Mouse (Mus musculus) natural killer cell, adult 2 months (primary cell): ENCODE data around the gene Igsf21.

Experiments used
- DNase-seq, 2 experiments: peaks; one replicate each; pipeline ENCODE4 v3.0.0; 2022; ENCODE audit warnings: low spot score in 2 of 2

Igsf21 gene

DNA sequence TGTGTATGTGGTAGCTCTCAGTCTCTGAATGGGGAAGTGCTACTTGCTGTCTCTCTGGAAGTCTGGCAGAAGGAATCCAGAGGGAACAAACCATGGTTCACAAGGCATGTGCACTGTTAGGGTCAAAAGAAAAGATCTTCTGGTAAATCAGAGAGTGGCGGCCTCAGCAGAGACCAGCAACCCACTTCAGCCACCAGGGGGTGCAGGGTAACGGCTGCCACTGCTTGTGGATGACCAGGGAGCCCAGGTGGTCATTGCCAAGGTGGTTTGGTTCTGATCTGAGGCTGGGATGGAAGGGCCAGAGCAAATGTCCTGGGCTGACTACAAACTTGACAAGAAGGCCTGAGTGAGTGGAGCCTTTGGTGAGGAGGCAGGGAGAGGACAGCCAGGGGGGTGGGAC lies 150.3 kb downstream of the Igsf21 start:
- no peak for DNase-seq

GRCm38 (mm10) chr4:140094835-140095234 lies 151.7 kb downstream of the Igsf21 start:
- DNase-seq: no peak

GRCm38 (mm10) chr4:140092367-140092766 lies 154.2 kb downstream of the Igsf21 start:
- DNase-seq: no peak

DNA sequence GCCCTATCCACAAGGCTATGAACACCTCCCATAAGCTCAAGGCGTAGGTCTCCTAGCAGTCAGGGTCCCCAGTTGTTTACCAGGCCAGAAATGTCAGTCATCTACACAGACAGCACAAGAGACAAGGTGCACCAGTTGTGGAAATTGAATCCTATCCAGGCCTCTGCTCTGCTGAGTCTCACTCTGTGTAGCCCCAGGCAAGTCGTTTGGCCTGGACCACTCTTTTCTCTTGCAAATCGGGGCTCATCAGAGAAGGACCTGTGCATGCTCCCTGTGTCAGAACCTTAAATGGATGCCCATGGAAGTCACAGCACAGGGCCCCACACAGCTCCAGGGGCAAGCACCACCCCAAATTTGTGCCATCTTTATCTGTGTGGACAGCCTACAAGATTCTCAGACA lies 154.9 kb downstream of the Igsf21 start:
- no peak for DNase-seq

DNA sequence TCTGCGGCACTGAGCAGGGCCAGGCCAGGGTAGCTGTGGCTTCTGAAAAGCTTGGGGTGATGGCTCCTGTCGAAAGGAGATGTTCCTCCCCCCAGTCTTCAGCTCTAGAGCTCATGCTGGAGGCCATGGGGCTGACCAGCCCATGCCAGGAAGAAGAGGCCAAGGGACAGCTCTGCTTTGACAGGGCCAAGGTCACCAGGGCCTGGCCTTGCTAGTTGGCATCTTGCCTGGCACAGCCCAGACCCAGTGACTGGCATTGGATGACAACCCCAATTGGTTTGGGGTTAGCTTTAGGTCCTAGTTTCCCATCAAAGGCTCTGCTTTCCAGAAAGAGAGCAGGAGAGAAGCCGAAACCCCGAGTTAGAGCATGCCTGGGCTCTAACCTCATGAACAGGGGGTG lies 156.9 kb downstream of the Igsf21 start:
- DNase-seq: no peak

GRCm38 (mm10) chr4:140088711-140089440 lies 157.7 kb downstream of the Igsf21 start:
- no peak for DNase-seq

DNA sequence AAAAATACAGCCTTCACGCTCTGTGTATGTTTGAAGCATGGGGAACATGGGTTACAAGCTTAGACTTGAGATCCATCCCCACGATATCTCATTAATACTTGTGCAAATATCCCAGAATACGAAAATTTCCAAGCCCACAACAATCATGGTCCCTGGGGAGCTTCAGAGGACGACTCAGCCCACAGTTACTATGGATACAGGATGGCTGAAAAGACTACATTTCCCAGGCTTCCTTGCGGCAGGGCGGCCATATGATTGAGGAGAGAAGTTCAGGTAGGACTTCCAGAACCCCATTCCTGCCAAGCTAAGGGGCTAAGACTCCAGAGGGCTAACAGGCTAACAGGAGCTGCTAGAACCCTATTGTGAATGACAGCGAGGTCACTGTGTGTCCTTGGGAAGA lies 160.4 kb downstream of the Igsf21 start:
- DNase-seq: no peak

GRCm38 (mm10) chr4:140084521-140085011 lies 162.0 kb downstream of the Igsf21 start:
- no peak for DNase-seq

DNA sequence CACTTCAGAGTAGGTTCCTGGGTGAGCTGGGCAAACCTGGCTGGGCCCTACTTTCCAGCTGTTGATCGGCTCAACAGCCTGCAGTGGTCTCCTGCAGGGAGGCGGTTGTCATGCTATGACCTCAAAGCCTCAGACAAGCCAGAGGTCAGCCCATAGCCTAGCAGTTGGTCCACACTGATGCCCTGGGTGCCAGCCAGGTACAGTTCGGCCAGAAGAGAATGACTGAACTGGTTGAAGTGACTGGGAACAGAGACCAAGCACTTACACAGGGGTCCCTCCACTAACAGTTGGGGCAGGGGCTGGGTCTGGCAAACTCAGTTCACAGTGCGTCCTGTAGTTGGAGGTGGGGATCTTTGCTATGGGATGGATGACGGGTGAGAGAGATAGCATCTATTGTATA lies 162.5 kb downstream of the Igsf21 start:
- no peak for DNase-seq

DNA sequence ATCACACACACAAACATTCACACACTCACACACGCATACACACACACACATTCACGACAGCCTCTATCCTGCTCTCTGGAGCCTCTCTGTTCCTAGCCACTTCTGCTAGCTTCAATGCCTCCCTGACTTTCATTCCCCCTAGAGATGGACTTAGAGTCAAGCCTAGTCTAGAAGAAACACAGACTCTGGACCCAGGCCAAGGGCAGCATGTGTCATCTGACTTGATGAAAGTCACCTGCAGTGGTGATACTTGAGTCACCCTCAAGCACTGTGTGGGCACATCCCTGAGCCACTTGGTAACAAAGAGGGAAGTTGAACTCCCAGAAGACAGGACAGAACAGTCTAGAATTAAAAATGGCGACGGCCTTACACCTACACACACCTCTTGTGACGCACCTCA lies 168.2 kb downstream of the Igsf21 start:
- no peak for DNase-seq

DNA sequence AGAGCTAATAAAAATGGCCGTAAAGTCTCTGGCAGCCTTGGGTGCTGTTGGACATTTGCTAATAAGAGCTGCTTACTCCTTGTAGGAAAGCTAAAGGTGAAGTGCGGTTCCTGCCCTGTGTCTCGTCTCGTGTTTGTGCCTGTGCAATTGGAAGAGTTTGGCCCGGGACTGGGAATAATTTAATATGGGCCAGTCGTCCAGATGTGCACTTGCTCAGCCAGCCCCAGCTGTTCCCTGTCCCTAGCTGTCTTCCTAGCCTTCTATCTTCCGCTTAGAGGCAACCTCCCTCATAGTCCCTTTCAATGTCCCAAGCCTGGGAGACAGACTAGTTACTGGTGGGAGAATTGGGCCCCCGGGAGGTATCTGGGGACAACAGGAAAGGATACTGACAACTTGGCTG lies 169.0 kb downstream of the Igsf21 start:
- DNase-seq: no peak

DNA sequence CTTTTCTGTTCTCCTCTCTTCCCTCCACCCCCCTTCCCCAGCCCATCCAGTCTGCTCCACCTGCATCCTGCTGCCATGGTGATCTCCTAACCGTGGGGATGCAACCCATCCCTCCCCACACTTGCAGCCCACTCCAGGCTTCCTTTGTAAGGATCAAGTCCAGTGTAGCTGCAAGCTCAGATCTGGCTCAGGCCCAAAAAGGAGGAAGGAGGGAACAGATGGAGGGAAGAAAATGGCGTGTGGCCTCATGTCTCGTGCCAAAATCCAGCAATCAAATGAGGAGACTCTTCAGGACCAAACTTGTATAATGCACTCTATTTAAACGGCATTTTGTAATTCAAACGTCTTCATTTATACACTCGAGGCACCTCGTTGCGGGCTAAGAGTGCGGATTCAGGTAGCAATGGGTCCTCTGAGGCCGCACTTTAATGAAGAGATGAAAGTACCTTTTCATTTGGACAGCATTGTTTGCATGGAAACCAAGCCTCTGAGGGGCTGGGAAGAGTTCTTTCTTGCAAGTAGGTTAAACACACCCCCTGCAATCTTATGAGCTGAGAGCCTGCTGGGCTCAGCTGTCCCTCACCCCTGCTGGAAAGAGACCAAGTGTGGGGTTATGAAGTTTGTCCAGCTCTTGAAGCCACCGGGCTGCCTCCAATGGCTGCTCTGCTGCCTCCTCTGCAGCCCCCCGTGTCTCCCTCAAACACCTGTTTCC lies 169.6 kb downstream of the Igsf21 start:
- no peak for DNase-seq

- no peak for DNase-seq
These were observed 170.2 kb downstream of the Igsf21 start for GRCm38 (mm10) chr4:140076428-140076827.

DNA sequence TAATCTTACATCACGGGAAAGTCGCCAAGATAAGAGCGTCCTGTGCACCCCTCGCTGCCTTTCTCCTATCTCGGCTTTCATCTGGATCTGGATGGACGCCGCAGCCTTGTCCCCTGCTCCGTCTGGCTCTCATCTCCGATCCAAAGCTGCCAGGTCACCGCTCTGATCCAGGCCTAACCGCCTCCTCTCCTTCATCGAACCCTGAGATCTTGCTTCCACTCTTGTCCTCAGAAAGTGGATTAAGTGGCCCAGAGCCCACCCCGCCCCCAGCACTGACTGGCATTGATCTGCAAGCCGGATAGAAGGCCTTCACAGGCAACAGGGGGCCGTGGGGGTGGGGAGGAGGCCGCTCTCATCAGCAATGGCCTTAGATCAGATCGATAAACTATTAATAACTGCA lies 175.5 kb downstream of the Igsf21 start:
- DNase-seq: no peak

GRCm38 (mm10) chr4:140070331-140070652 lies 176.3 kb downstream of the Igsf21 start:
- no peak for DNase-seq

- DNase-seq: no peak
These were observed 176.8 kb downstream of the Igsf21 start for GRCm38 (mm10) chr4:140069563-140070330.

DNA sequence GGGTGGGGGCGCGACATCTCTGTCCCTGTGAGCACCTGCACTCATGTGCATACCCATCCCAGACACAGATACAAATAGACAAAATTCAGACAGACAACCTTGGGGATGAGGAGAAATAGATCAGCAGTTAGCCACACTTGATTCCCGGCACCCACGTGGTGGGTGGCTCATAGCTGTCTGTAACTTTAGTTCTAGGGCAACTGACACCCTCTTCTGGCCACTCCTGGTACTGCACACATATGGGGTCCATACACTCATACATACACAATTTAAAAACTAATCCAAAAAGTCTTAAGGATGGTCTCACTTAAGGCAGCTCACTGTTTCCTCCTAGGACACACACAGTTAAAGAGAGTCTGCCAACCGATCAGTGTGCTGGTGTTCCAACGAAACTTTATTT lies 178.1 kb downstream of the Igsf21 start:
- no peak for DNase-seq

DNA sequence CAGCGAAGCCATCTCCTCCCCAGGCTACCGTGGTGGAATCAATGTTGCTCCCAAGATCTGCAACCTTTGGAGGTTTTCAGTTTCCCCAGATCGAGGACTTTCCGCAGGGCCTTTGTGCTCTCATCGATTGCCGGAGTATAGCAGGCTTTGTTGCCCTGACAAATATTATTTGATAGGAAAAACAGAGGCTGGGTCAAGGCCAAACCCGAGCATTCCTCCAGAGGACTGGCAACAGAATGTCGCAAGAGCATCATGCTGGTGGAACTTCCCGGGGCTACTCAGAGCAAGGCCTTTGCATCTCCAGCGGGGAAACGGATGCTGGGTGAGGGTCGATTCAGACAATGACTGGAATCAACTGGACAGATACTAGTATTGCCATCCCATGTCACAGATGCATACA lies 180.6 kb downstream of the Igsf21 start:
- no peak for DNase-seq

- no peak for DNase-seq
These were observed 183.4 kb downstream of the Igsf21 start for GRCm38 (mm10) chr4:140063153-140063671.

GRCm38 (mm10) chr4:140060251-140060650 lies 186.3 kb downstream of the Igsf21 start:
- DNase-seq: no peak

DNA sequence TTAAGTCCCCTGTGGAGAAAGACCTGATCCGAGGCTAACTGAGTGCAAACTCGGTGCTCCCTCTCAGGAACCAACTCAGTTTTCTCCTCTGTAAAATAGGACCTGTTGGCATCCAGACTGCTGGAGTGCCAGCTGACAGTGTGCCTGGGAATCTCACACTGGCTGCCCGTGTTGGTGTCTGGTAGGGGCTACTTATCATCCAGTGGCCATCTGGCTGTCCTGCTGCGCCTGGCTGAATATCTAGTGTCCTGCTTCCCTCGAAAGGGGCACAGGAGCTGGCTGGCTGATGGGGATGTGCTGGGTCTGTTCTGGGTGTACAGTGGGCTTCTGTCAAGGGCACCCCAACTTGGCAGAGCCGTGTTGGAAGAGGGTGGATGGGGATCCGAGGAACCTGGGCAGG lies 193.5 kb downstream of the Igsf21 start:
- no peak for DNase-seq

GRCm38 (mm10) chr4:140052575-140052974 lies 194.0 kb downstream of the Igsf21 start:
- DNase-seq: no peak
